Mouse (Mus musculus): ENCODE measurements around the gene Gata2. TPM values are rescaled to one million over a fixed set of nuclear protein-coding genes. Genes with fewer than 3 reads are reported as not detected.
"Not testable (repeated sequence)": the region's sequence is repeated elsewhere in the genome, so short reads cannot be mapped to it uniquely, and the experiment has no call there.

Gata2 gene
- total and polyA plus RNA-seq, 2 experiments from 2014 or later: 17.2 to 19.3 TPM

DNA sequence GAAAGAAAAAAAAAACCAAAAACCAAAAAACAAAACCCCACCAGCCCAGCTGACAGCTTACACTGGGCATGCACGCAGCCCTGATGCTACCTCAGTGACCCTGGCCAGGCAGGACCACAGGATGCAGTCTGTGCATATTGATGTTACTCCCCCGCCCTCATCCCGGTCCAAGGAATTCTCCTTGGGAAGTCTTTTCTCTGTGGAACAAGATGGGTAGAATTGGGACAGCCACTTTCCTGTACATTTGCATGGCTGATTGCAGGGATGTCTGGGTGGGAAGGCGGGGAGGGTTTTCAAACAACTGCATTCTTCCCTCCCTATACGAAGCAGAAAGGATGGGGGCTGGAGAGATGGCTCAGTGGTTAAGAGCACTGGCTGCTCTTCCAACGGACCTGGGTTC is 40.7 kb upstream of the Gata2 start:
- no peaks in the 10 kb centered on the region for H3K4me1 ChIP-seq (ENCODE audit: insufficient read depth, low read length)
- ATAC-seq (ENCODE audit: low FRiP score): no peak
- H3K4me3 ChIP-seq (ENCODE audit: low read depth, low read length): no peak overlapping the region
- no peaks in the 10 kb centered on the region for H3K27me3 ChIP-seq (ENCODE audit: insufficient read depth, low read length)
- DNase-seq (ENCODE audit: low spot score): no peak
- H3K4me2 ChIP-seq (ENCODE audit: low read depth, low read length, poor library complexity, severe bottlenecking): no peak overlapping the region
- no peak overlapping the region for H3K9ac ChIP-seq (replicated peaks; ENCODE audit: low read length, poor library complexity, severe bottlenecking)
- no peaks in the 10 kb centered on the region for H3K36me3 ChIP-seq (ENCODE audit: insufficient read depth, low read length)
- 81% methylated on average over 6 of the region's 6 CpGs for WGBS
- no peaks in the 10 kb centered on the region for H3K9me3 ChIP-seq (ENCODE audit: low read length)
- no peak for TF ChIP-seq CTCF (IDR thresholded peaks at IDR 0.05)
- no peak overlapping the region for H3K27ac ChIP-seq (ENCODE audit: low read depth, low read length)

DNA sequence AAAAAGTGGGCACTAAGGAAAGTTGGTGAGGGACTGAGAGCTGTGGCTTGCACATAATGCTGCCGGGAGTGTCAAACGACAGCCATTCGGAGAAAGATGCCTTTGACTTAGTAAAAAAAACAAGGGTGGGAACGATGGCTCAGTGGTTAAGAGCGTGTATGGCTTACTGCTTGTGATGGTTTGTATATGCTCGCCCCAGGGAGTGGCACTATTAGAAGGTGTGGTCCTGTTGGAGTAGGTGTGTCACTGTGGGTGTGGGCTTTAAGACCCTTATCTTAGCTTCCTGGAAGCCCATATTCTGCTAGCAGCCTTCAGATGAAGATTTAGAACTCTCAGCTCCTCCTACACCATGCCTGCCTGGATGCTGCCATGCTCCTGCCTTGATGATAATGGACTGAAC is 38.1 kb upstream of the Gata2 start:
- H3K4me1 ChIP-seq (ENCODE audit: insufficient read depth, low read length); H3K27me3 ChIP-seq (ENCODE audit: insufficient read depth, low read length); H3K4me2 ChIP-seq (ENCODE audit: low read depth, low read length, poor library complexity, severe bottlenecking); DNase-seq (ENCODE audit: low spot score); H3K36me3 ChIP-seq (ENCODE audit: insufficient read depth, low read length); ATAC-seq (ENCODE audit: low FRiP score); H3K9me3 ChIP-seq (ENCODE audit: low read length); H3K9ac ChIP-seq (replicated peaks; ENCODE audit: low read length, poor library complexity, severe bottlenecking); H3K4me3 ChIP-seq (ENCODE audit: low read depth, low read length); H3K27ac ChIP-seq (ENCODE audit: low read depth, low read length): not testable (repeated sequence)
- 94% methylated on average over 6 of the region's 6 CpGs for WGBS

DNA sequence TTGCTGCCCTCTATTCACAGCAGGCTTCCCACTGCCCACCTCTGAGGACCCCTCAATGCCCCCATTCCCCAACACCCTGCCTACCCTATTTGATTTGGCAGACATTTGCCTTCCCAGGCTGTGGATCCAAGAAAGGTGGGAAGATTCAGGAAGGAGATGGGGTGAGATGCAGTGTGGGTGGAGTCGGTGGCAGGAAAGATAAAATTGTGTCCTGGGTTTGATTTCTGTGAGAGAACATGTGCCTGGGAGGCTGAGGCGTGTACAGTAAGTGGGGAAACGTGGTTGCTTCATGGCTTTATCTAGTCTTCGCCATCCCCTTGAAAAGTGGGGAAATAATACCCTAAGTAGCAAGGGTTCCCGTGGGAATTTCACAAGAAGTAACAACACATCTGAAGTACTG is 34.9 kb upstream of the Gata2 start:
- no peak overlapping the region for H3K4me2 ChIP-seq (ENCODE audit: low read depth, low read length, poor library complexity, severe bottlenecking)
- no peaks in the 10 kb centered on the region for H3K9me3 ChIP-seq (ENCODE audit: low read length)
- 90% methylated on average over 5 of the region's 5 CpGs for WGBS
- H3K4me3 ChIP-seq (ENCODE audit: low read depth, low read length): no peak overlapping the region
- no peaks in the 10 kb centered on the region for H3K36me3 ChIP-seq (ENCODE audit: insufficient read depth, low read length)
- no peak for ATAC-seq (ENCODE audit: low FRiP score)
- no peak for TF ChIP-seq CTCF (IDR thresholded peaks at IDR 0.05)
- no peak overlapping the region for H3K27ac ChIP-seq (ENCODE audit: low read depth, low read length)
- no peak overlapping the region for H3K9ac ChIP-seq (replicated peaks; ENCODE audit: low read length, poor library complexity, severe bottlenecking)
- no peak for DNase-seq (ENCODE audit: low spot score)
- no peaks in the 10 kb centered on the region for H3K27me3 ChIP-seq (ENCODE audit: insufficient read depth, low read length)
- no peaks in the 10 kb centered on the region for H3K4me1 ChIP-seq (ENCODE audit: insufficient read depth, low read length)

DNA sequence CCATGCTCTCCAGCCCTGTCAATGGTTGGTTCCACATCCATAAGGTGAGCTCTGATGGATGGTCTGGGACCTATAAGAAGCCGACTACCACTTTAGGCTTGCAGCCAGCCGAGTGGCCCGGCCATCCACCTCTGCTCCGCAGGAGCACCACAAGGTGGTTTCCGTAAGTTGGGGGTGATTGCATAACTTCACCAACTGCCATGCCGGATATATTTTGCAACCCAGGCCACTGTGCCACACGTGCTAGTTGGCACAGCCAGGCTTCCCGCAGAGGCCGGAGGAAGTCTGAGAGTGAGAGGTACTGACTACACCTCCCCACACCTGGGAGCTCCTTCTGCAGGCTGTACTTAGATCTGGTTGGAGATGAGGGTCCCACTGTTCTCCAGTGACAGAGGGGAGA is 27.6 kb upstream of the Gata2 start:
- Histone ChIP-seq H3K36me3 (ENCODE audit: insufficient read depth, low read length) (no peaks in the 10 kb centered on the region), H3K4me1 (ENCODE audit: insufficient read depth, low read length) (no peaks in the 10 kb centered on the region), H3K9me3 (ENCODE audit: low read length) (no peaks in the 10 kb centered on the region), H3K9ac (replicated peaks; ENCODE audit: low read length, poor library complexity, severe bottlenecking) (no peak overlapping the region), H3K27me3 (ENCODE audit: insufficient read depth, low read length) (no peaks in the 10 kb centered on the region), H3K4me3 (ENCODE audit: low read depth, low read length) (no peak overlapping the region), H3K4me2 (ENCODE audit: low read depth, low read length, poor library complexity, severe bottlenecking) (no peak overlapping the region), H3K27ac (ENCODE audit: low read depth, low read length) (no peak overlapping the region)
- 98% methylated on average over 9 of the region's 9 CpGs for WGBS
- TF ChIP-seq CTCF (IDR thresholded peaks at IDR 0.05): no peak
- DNase-seq (ENCODE audit: low spot score) (no peak), ATAC-seq (ENCODE audit: low FRiP score) (no peak)

DNA sequence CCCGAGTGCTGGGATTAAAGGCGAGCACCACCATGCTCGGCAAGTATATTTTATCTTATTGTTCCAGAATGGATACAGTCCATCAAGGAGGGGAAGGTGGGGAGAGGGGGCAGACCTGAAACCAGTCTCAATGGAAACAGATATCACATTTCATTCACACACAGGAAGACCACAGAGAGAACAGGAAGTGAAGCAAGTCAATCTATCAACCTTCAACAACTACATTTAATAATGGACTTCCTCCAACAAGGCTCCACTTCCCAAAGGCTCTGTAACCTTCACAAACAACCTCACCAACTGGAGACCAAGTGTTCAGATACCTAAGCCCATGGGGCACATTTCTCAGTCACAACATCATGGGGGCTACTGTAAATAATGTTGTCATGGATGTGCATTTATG is 19.5 kb upstream of the Gata2 start:
- Histone ChIP-seq H3K9me3 (ENCODE audit: low read length) (no peaks in the 10 kb centered on the region), H3K4me1 (ENCODE audit: insufficient read depth, low read length) (no peaks in the 10 kb centered on the region), H3K9ac (replicated peaks; ENCODE audit: low read length, poor library complexity, severe bottlenecking) (no peak overlapping the region), H3K27ac (ENCODE audit: low read depth, low read length) (no peak overlapping the region), H3K27me3 (ENCODE audit: insufficient read depth, low read length) (no peaks in the 10 kb centered on the region), H3K36me3 (ENCODE audit: insufficient read depth, low read length) (no peaks in the 10 kb centered on the region), H3K4me2 (ENCODE audit: low read depth, low read length, poor library complexity, severe bottlenecking) (no peak overlapping the region), H3K4me3 (ENCODE audit: low read depth, low read length) (no peak overlapping the region)
- no peak for TF ChIP-seq CTCF (IDR thresholded peaks at IDR 0.05)
- WGBS: 93% methylated on average over 3 of the region's 3 CpGs
- no peak for DNase-seq (ENCODE audit: low spot score)
- no peak for ATAC-seq (ENCODE audit: low FRiP score)

DNA sequence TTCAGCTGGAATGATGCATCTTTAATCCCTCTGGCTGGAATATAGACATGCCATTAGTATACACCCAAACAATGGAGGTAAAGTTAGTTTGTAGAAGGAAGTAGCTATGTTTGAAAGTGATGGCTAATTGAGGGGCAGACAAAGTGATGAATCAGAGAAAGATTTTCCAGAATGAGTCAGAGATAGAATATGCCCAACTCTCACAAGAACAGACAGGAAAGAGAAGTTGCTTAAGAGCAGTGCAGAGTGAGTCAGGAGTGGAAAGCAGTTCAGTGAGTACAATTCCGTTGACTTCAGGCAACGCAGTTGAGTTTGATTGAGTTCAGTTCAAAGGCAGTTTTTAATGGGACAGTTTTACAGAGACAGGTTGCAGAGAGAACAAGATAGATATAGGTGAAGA is 19.0 kb upstream of the Gata2 start:
- no peak for DNase-seq (ENCODE audit: low spot score)
- Histone ChIP-seq H3K4me3 (ENCODE audit: low read depth, low read length) (no peak overlapping the region), H3K4me1 (ENCODE audit: insufficient read depth, low read length) (no peaks in the 10 kb centered on the region), H3K9me3 (ENCODE audit: low read length) (no peaks in the 10 kb centered on the region), H3K36me3 (ENCODE audit: insufficient read depth, low read length) (no peaks in the 10 kb centered on the region), H3K27me3 (ENCODE audit: insufficient read depth, low read length) (no peaks in the 10 kb centered on the region), H3K27ac (ENCODE audit: low read depth, low read length) (no peak overlapping the region), H3K4me2 (ENCODE audit: low read depth, low read length, poor library complexity, severe bottlenecking) (no peak overlapping the region), H3K9ac (replicated peaks; ENCODE audit: low read length, poor library complexity, severe bottlenecking) (no peak overlapping the region)
- 89% methylated on average over 2 of the region's 2 CpGs for WGBS
- ATAC-seq (ENCODE audit: low FRiP score): no peak
- no peak for TF ChIP-seq CTCF (IDR thresholded peaks at IDR 0.05)
